Mouse (Mus musculus): Measurements from ENCODE around the gene Tbc1d7. TPM values are rescaled to one million over a fixed set of nuclear protein-coding genes. Genes with fewer than 3 reads are reported as not detected.

Gene Tbc1d7
- polyA plus RNA-seq, 1 experiment: 4.0 TPM

GRCm38 (mm10) chr13:43144720-43145418 is 26.4 kb downstream of the Tbc1d7 start:
- no peak for TF ChIP-seq CTCF (IDR thresholded peaks at IDR 0.05; ENCODE audit: extremely low read depth, insufficient read length, insufficient replicate concordance, low read depth, low read length)
- TF ChIP-seq POLR2A (IDR thresholded peaks at IDR 0.05; ENCODE audit: low read depth, low read length): no peak
- Histone ChIP-seq H3K27me3 (ENCODE audit: control insufficient read depth, insufficient read depth, low read length) (no peaks in the 10 kb centered on the region), H3K27ac (ENCODE audit: insufficient read depth, low read depth, low read length) (no peak overlapping the region), H3K36me3 (ENCODE audit: control insufficient read depth, insufficient read depth, low read length) (no peaks in the 10 kb centered on the region), H3K4me3 (ENCODE audit: low read depth, low read length) (no peak overlapping the region), H3K4me1 (ENCODE audit: control insufficient read depth, insufficient read depth, insufficient read length, low read length) (no peaks in the 10 kb centered on the region)
- 53% methylated on average over 7 of the region's 7 CpGs for WGBS

- 22% methylated on average over 4 of the region's 4 CpGs for WGBS
- Histone ChIP-seq H3K4me1 (ENCODE audit: control insufficient read depth, insufficient read depth, insufficient read length, low read length) (peaks cover 2% of the 10 kb centered on the region; the same call in 1 of the 2 replicates), H3K36me3 (ENCODE audit: control insufficient read depth, insufficient read depth, low read length) (no peaks in the 10 kb centered on the region), H3K27me3 (ENCODE audit: control insufficient read depth, insufficient read depth, low read length) (no peaks in the 10 kb centered on the region), H3K27ac (ENCODE audit: insufficient read depth, low read depth, low read length) (no peak overlapping the region), H3K4me3 (ENCODE audit: low read depth, low read length) (no peak overlapping the region)
- no peak for TF ChIP-seq CTCF (IDR thresholded peaks at IDR 0.05; ENCODE audit: extremely low read depth, insufficient read length, insufficient replicate concordance, low read depth, low read length)
These were observed 36.8 kb downstream of the Tbc1d7 start for GRCm38 (mm10) chr13:43134468-43134867.

DNA sequence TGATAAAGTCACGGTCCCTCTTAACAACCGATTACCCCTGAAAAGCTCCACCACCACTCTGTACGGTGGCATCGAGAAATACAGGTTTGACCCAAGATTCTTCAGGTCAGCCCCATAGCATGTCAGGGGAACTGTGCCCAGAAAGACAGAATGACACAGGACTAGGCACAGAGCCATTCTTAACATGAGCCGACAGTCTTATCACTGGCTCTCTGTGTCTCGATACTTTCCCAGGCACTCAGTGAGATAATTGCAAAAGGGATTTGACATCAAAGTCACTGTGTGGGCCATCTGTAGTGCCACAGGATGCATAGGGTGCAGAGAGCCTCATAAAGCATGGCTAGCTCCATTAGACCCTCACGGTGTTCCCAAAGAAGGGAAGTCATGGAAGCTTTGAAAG is 37.9 kb downstream of the Tbc1d7 start:
- TF ChIP-seq POLR2A (IDR thresholded peaks at IDR 0.05; ENCODE audit: low read depth, low read length): no peak
- no peak for TF ChIP-seq CTCF (IDR thresholded peaks at IDR 0.05; ENCODE audit: extremely low read depth, insufficient read length, insufficient replicate concordance, low read depth, low read length)
- H3K4me3 ChIP-seq (ENCODE audit: low read depth, low read length): no peak overlapping the region
- no peaks in the 10 kb centered on the region for H3K36me3 ChIP-seq (ENCODE audit: control insufficient read depth, insufficient read depth, low read length)
- peaks cover 2% of the 10 kb centered on the region; the same call in 1 of the 2 replicates for H3K4me1 ChIP-seq (ENCODE audit: control insufficient read depth, insufficient read depth, insufficient read length, low read length)
- 48% methylated on average over 7 of the region's 7 CpGs for WGBS
- H3K27ac ChIP-seq (ENCODE audit: insufficient read depth, low read depth, low read length): no peak overlapping the region
- H3K27me3 ChIP-seq (ENCODE audit: control insufficient read depth, insufficient read depth, low read length): no peaks in the 10 kb centered on the region

GRCm38 (mm10) chr13:43132859-43133258 is 38.4 kb downstream of the Tbc1d7 start:
- TF ChIP-seq CTCF (IDR thresholded peaks at IDR 0.05; ENCODE audit: extremely low read depth, insufficient read length, insufficient replicate concordance, low read depth, low read length): no peak
- no peak for TF ChIP-seq POLR2A (IDR thresholded peaks at IDR 0.05; ENCODE audit: low read depth, low read length)
- no peaks in the 10 kb centered on the region for H3K27me3 ChIP-seq (ENCODE audit: control insufficient read depth, insufficient read depth, low read length)
- H3K4me3 ChIP-seq (ENCODE audit: low read depth, low read length): no peak overlapping the region
- no peaks in the 10 kb centered on the region for H3K36me3 ChIP-seq (ENCODE audit: control insufficient read depth, insufficient read depth, low read length)
- no peak overlapping the region for H3K27ac ChIP-seq (ENCODE audit: insufficient read depth, low read depth, low read length)
- H3K4me1 ChIP-seq (ENCODE audit: control insufficient read depth, insufficient read depth, insufficient read length, low read length): peaks cover 2% of the 10 kb centered on the region; the same call in 1 of the 2 replicates
- 37% methylated on average over 9 of the region's 9 CpGs for WGBS

GRCm38 (mm10) chr13:43131741-43132191 is 39.5 kb downstream of the Tbc1d7 start:
- 74% methylated on average over 10 of the region's 10 CpGs for WGBS
- H3K27ac ChIP-seq (ENCODE audit: insufficient read depth, low read depth, low read length): no peak overlapping the region

DNA sequence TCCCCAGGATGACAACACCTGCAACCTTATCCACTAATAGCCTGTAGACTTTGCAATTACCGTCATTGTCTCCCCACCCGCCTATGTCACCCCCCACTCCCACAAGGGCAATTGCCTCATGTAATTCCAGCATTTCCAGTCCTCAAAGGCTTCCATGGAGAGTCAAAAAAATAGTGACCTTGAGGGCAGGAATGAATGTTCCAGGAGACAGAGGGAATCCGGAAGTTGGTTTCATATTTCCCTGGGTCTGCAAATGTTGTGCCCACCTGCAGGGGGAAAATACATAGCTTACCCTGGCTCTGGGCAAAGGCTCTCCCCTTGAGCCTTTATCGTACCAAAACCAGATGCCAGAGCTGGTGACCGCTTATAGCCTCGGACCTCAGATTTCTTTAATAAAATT is 41.1 kb downstream of the Tbc1d7 start:
- TF ChIP-seq POLR2A (IDR thresholded peaks at IDR 0.05; ENCODE audit: low read depth, low read length): no peak
- TF ChIP-seq CTCF (IDR thresholded peaks at IDR 0.05; ENCODE audit: extremely low read depth, insufficient read length, insufficient replicate concordance, low read depth, low read length): no peak
- H3K4me1 ChIP-seq (ENCODE audit: control insufficient read depth, insufficient read depth, insufficient read length, low read length): peaks cover 2% of the 10 kb centered on the region; the same call in 1 of the 2 replicates
- H3K36me3 ChIP-seq (ENCODE audit: control insufficient read depth, insufficient read depth, low read length): no peaks in the 10 kb centered on the region
- H3K27ac ChIP-seq (ENCODE audit: insufficient read depth, low read depth, low read length): no peak overlapping the region
- no peak overlapping the region for H3K4me3 ChIP-seq (ENCODE audit: low read depth, low read length)
- H3K27me3 ChIP-seq (ENCODE audit: control insufficient read depth, insufficient read depth, low read length): no peaks in the 10 kb centered on the region
- 75% methylated on average over 6 of the region's 6 CpGs for WGBS

More at GRCm38 (mm10) chr13:43131741-43132191, 39.5 kb downstream of the Tbc1d7 start:
- no peaks in the 10 kb centered on the region for H3K27me3 ChIP-seq (ENCODE audit: control insufficient read depth, insufficient read depth, low read length)
- H3K4me3 ChIP-seq (ENCODE audit: low read depth, low read length): no peak overlapping the region
- H3K4me1 ChIP-seq (ENCODE audit: control insufficient read depth, insufficient read depth, insufficient read length, low read length): peaks cover 2% of the 10 kb centered on the region; the same call in 1 of the 2 replicates
- TF ChIP-seq CTCF (IDR thresholded peaks at IDR 0.05; ENCODE audit: extremely low read depth, insufficient read length, insufficient replicate concordance, low read depth, low read length) (no peak), POLR2A (IDR thresholded peaks at IDR 0.05; ENCODE audit: low read depth, low read length) (no peak)
- no peaks in the 10 kb centered on the region for H3K36me3 ChIP-seq (ENCODE audit: control insufficient read depth, insufficient read depth, low read length)

- no peak overlapping the region for H3K4me3 ChIP-seq (ENCODE audit: low read depth, low read length)
- 58% methylated on average over 4 of the region's 4 CpGs for WGBS
These were observed 46.6 kb downstream of the Tbc1d7 start for GRCm38 (mm10) chr13:43124683-43125074.

More at GRCm38 (mm10) chr13:43124683-43125074, 46.6 kb downstream of the Tbc1d7 start:
- Histone ChIP-seq H3K27me3 (ENCODE audit: control insufficient read depth, insufficient read depth, low read length) (no peaks in the 10 kb centered on the region), H3K27ac (ENCODE audit: insufficient read depth, low read depth, low read length) (no peak overlapping the region), H3K36me3 (ENCODE audit: control insufficient read depth, insufficient read depth, low read length) (no peaks in the 10 kb centered on the region), H3K4me1 (ENCODE audit: control insufficient read depth, insufficient read depth, insufficient read length, low read length) (no peaks in the 10 kb centered on the region)
- TF ChIP-seq POLR2A (IDR thresholded peaks at IDR 0.05; ENCODE audit: low read depth, low read length) (no peak), CTCF (IDR thresholded peaks at IDR 0.05; ENCODE audit: extremely low read depth, insufficient read length, insufficient replicate concordance, low read depth, low read length) (no peak)

All from small intestine, adult 2 months (tissue).